Mouse (Mus musculus): Measurements from ENCODE around the gene Ano1.

The Ano1 gene

GRCm38 (mm10) chr7:144697870-144698269, 53.9 kb downstream of the Ano1 start:
- in situ Hi-C loops (cut with MboI, MseI) = no loop called here

- in situ Hi-C loops (cut with MboI, MseI) = no loop called here
Measured at GRCm38 (mm10) chr7:144696764-144697704, 54.7 kb downstream of the Ano1 start.

- in situ Hi-C loops (cut with MboI, MseI) = no loop called here
Measured at GRCm38 (mm10) chr7:144689855-144690254, 61.9 kb downstream of the Ano1 start.

- in situ Hi-C loops (cut with MboI, MseI) = no loop called here
Measured at GRCm38 (mm10) chr7:144689136-144689535, 62.6 kb downstream of the Ano1 start.

GRCm38 (mm10) chr7:144687663-144688381, 64.0 kb downstream of the Ano1 start:
- in situ Hi-C loops (cut with MboI, MseI) = no loop called here

GRCm38 (mm10) chr7:144684947-144685346, 66.8 kb downstream of the Ano1 start:
- in situ Hi-C loops (cut with MboI, MseI) = no loop called here

GRCm38 (mm10) chr7:144684467-144684866, 67.3 kb downstream of the Ano1 start:
- in situ Hi-C loops (cut with MboI, MseI) = no loop called here

GRCm38 (mm10) chr7:144680096-144680495, 71.7 kb downstream of the Ano1 start:
- in situ Hi-C loops (cut with MboI, MseI) = no loop called here

- in situ Hi-C loops (cut with MboI, MseI) = no loop called here
Measured at GRCm38 (mm10) chr7:144678241-144679030, 73.3 kb downstream of the Ano1 start.

GRCm38 (mm10) chr7:144677341-144678086, 74.3 kb downstream of the Ano1 start:
- in situ Hi-C loops (cut with MboI, MseI) = no loop called here

GRCm38 (mm10) chr7:144675632-144676031, 76.1 kb downstream of the Ano1 start:
- in situ Hi-C loops (cut with MboI, MseI) = no loop called here

- in situ Hi-C loops (cut with MboI, MseI) = no loop called here
Measured at GRCm38 (mm10) chr7:144669895-144670294, 81.9 kb downstream of the Ano1 start.

- in situ Hi-C loops (cut with MboI, MseI) = no loop called here
Measured at GRCm38 (mm10) chr7:144668603-144669278, 83.0 kb downstream of the Ano1 start.

- in situ Hi-C loops (cut with MboI, MseI) = no loop called here
Measured at GRCm38 (mm10) chr7:144667091-144667490, 84.7 kb downstream of the Ano1 start.

GRCm38 (mm10) chr7:144665585-144665984, 86.2 kb downstream of the Ano1 start:
- in situ Hi-C loops (cut with MboI, MseI) = no loop called here

GRCm38 (mm10) chr7:144663566-144663965, 88.2 kb downstream of the Ano1 start:
- in situ Hi-C loops (cut with MboI, MseI) = no loop called here

GRCm38 (mm10) chr7:144656261-144656967, 95.4 kb downstream of the Ano1 start:
- in situ Hi-C loops (cut with MboI, MseI) = no loop called here

GRCm38 (mm10) chr7:144653681-144654425, 97.9 kb downstream of the Ano1 start:
- in situ Hi-C loops (cut with MboI, MseI) = no loop called here

- in situ Hi-C loops (cut with MboI, MseI) = no loop called here
Measured at GRCm38 (mm10) chr7:144647547-144647946, 104.2 kb downstream of the Ano1 start.

All from T-helper 2 cell (primary cell).